Mouse (Mus musculus): ENCODE measurements around the gene Lin7a. TPM values are rescaled to one million over a fixed set of nuclear protein-coding genes. Genes with fewer than 3 reads are reported as not detected.

Lin7a gene
- polyA plus RNA-seq, 1 experiment from 2014 or later, result 2.0 TPM

DNA sequence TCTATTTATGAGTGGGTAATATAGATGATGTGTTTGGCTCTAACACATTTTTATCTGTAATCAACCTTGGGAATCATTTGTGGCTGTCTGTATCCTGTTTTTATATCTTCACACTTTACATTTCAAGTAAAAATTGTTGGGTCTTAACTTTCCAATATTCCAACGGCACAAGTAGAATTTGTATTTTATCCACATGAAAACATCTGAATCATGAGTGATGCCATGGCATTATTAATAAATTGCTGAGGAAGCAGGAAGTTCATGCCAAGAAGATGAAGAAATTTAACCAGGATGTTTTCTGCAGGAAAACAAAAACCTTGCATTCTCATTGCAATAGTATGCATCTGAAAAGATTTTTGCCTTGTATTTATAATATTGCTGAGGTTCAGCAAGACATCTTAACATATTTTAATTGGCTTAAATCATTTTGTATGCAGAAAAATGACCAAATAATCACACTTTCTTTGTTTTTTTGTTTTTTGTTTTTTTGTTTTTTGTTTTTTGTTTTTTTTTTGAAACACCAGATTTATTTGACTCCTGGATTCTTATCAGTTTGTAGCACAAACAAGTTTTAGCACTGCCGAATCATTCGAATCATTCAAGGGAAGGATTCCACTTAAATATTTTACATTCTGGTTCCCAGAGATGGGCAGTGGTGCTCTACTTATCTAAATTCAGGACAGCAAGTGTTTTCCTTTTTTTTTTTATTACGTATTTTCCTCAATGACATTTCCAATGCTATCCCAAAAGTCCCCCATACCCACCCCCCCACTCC lies 18.1 kb upstream of the Lin7a start:
- no peaks in the 10 kb centered on the region for H3K27me3 ChIP-seq (ENCODE audit: control insufficient read depth, insufficient read depth, low read length)
- H3K4me2 ChIP-seq (ENCODE audit: low read depth, low read length), result no peak overlapping the region
- H3K4me3 ChIP-seq (ENCODE audit: low read length), result no peak overlapping the region
- H3K9me3 ChIP-seq (replicated peaks; ENCODE audit: control insufficient read depth, low read length), result no peaks in the 10 kb centered on the region
- no peaks in the 10 kb centered on the region for H3K36me3 ChIP-seq (ENCODE audit: control insufficient read depth, insufficient read depth)
- H3K27ac ChIP-seq (ENCODE audit: low read length), result no peak overlapping the region
- H3K4me1 ChIP-seq (ENCODE audit: control insufficient read depth, insufficient read depth, low read length), result no peaks in the 10 kb centered on the region
- no peak overlapping the region for H3K9ac ChIP-seq (ENCODE audit: low read length)
- ATAC-seq (replicated peaks; ENCODE audit: extremely low read depth, insufficient read depth, low FRiP score), result no peak
- 76% methylated on average over 4 of the region's 4 CpGs for WGBS

- H3K36me3 ChIP-seq (ENCODE audit: control insufficient read depth, insufficient read depth), result no peaks in the 10 kb centered on the region
- no peak overlapping the region for H3K27ac ChIP-seq (ENCODE audit: low read length)
- no peak overlapping the region for H3K4me2 ChIP-seq (ENCODE audit: low read depth, low read length)
- H3K9ac ChIP-seq (ENCODE audit: low read length), result no peak overlapping the region
- no peaks in the 10 kb centered on the region for H3K9me3 ChIP-seq (replicated peaks; ENCODE audit: control insufficient read depth, low read length)
- H3K27me3 ChIP-seq (ENCODE audit: control insufficient read depth, insufficient read depth, low read length), result no peaks in the 10 kb centered on the region
- ATAC-seq (replicated peaks; ENCODE audit: extremely low read depth, insufficient read depth, low FRiP score), result no peak
- H3K4me1 ChIP-seq (ENCODE audit: control insufficient read depth, insufficient read depth, low read length), result no peaks in the 10 kb centered on the region
- H3K4me3 ChIP-seq (ENCODE audit: low read length), result no peak overlapping the region
These were observed 16.8 kb upstream of the Lin7a start for GRCm38 (mm10) chr10:107254656-107255055.

DNA sequence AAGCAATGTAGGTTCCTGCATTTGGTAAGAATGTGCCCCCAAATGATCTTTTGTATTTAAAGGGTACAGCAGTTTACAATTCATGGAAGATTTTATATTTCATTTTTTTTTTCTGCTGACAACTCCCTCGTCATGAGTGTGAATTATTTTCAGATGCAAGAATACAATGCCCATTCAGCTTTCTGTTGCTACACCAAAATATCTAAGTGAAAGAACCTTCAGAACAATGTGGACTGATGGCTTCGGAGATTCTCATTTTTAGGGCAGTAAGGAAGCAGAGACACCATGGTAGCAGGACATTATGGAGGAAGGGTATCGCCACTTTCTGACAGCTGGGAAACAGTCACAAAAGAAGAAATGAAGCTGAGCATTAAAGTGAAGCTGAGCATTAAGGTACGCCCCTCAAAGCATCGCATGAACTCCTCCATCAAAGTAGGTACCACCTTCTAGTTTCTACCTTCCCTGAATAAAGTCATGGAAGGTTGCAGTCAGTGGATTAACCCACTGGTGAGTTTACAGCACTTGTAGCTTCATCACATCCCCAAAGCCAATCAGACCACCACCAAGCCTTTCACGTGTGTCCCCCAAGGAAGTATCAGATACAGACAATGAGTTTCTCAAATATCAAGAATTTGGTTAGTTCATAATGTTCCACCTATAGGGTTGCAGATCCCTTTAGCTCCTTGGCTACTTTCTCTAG lies 16.0 kb upstream of the Lin7a start:
- Histone ChIP-seq H3K9ac (ENCODE audit: low read length) (no peak overlapping the region), H3K4me1 (ENCODE audit: control insufficient read depth, insufficient read depth, low read length) (no peaks in the 10 kb centered on the region), H3K27ac (ENCODE audit: low read length) (no peak overlapping the region), H3K9me3 (replicated peaks; ENCODE audit: control insufficient read depth, low read length) (no peaks in the 10 kb centered on the region), H3K4me2 (ENCODE audit: low read depth, low read length) (no peak overlapping the region), H3K27me3 (ENCODE audit: control insufficient read depth, insufficient read depth, low read length) (no peaks in the 10 kb centered on the region), H3K4me3 (ENCODE audit: low read length) (no peak overlapping the region), H3K36me3 (ENCODE audit: control insufficient read depth, insufficient read depth) (no peaks in the 10 kb centered on the region)
- 84% methylated on average over 6 of the region's 6 CpGs for WGBS
- no peak for ATAC-seq (replicated peaks; ENCODE audit: extremely low read depth, insufficient read depth, low FRiP score)

DNA sequence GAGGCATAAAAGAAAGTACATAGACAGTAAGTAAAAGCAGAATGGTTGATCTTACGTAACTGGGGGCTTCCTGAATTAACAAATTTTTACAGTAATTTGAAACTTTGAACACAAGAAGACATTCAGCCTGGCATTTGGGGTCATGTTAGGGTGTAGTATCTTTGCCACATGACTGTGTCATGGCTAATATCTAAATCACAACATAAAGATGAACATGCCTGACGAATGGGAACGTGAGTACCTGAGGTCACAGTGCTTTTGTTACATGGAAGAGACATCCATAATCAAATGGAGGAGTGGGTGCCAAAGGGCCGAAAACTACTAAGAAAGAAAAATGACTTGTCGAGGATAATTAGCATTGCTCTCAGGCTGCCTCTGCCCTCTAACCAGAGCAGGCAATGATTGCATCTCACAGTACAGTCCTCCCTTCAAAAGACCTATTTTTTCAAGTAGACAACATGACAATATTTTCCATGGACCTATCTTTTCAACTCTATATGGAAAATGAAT lies 15.0 kb upstream of the Lin7a start:
- 67% methylated on average over 5 of the region's 5 CpGs for WGBS
- Histone ChIP-seq H3K36me3 (ENCODE audit: control insufficient read depth, insufficient read depth) (no peaks in the 10 kb centered on the region), H3K9me3 (replicated peaks; ENCODE audit: control insufficient read depth, low read length) (no peaks in the 10 kb centered on the region)

DNA sequence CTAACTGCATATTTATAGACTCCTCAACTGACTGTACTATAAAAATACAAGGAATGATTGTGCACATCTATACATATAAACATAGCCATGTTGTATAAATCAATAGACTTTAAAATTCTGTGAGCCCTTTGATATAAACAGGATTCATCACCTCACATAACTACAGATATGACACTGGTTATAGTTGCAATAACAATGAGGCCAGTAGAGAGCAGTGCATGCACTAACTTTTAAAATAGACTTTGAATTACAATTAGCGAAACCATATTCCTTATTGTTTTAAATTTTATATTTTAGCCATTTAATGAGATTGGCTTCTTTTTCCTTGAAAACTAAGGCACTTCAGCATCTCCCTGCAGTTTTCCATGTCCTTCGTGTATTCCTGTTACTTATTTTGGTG lies 11.1 kb upstream of the Lin7a start:
- no peak overlapping the region for H3K4me2 ChIP-seq (ENCODE audit: low read depth, low read length)
- no peak overlapping the region for H3K4me3 ChIP-seq (ENCODE audit: low read length)
- no peak for ATAC-seq (replicated peaks; ENCODE audit: extremely low read depth, insufficient read depth, low FRiP score)
- 80% methylated on average over 2 of the region's 2 CpGs for WGBS
- H3K9ac ChIP-seq (ENCODE audit: low read length), result no peak overlapping the region
- no peaks in the 10 kb centered on the region for H3K36me3 ChIP-seq (ENCODE audit: control insufficient read depth, insufficient read depth)
- H3K9me3 ChIP-seq (replicated peaks; ENCODE audit: control insufficient read depth, low read length), result no peaks in the 10 kb centered on the region
- H3K27ac ChIP-seq (ENCODE audit: low read length), result no peak overlapping the region
- H3K4me1 ChIP-seq (ENCODE audit: control insufficient read depth, insufficient read depth, low read length), result no peaks in the 10 kb centered on the region
- no peaks in the 10 kb centered on the region for H3K27me3 ChIP-seq (ENCODE audit: control insufficient read depth, insufficient read depth, low read length)

More for the DNA sequence above, 15.0 kb upstream of the Lin7a start:
- Histone ChIP-seq H3K4me3 (ENCODE audit: low read length) (no peak overlapping the region), H3K9ac (ENCODE audit: low read length) (no peak overlapping the region), H3K4me1 (ENCODE audit: control insufficient read depth, insufficient read depth, low read length) (no peaks in the 10 kb centered on the region), H3K4me2 (ENCODE audit: low read depth, low read length) (no peak overlapping the region), H3K27ac (ENCODE audit: low read length) (no peak overlapping the region), H3K27me3 (ENCODE audit: control insufficient read depth, insufficient read depth, low read length) (no peaks in the 10 kb centered on the region)
- ATAC-seq (replicated peaks; ENCODE audit: extremely low read depth, insufficient read depth, low FRiP score), result no peak

GRCm38 (mm10) chr10:107272131-107272803 lies 781 bp downstream of the Lin7a start:
- peak overlapping the region; percentile 63 for H3K9ac ChIP-seq (ENCODE audit: low read length)
- peak overlapping the region; percentile 94 for H3K4me2 ChIP-seq (ENCODE audit: low read depth, low read length)
- peaks cover 26% of the 10 kb centered on the region for H3K27me3 ChIP-seq (ENCODE audit: control insufficient read depth, insufficient read depth, low read length)
- H3K4me1 ChIP-seq (ENCODE audit: control insufficient read depth, insufficient read depth, low read length), result no peaks in the 10 kb centered on the region
- no peaks in the 10 kb centered on the region for H3K36me3 ChIP-seq (ENCODE audit: control insufficient read depth, insufficient read depth)
- under 1% methylated on average over 41 of the region's 41 CpGs for WGBS
- peak; percentile 67 for ATAC-seq (replicated peaks; ENCODE audit: extremely low read depth, insufficient read depth, low FRiP score)
- H3K27ac ChIP-seq (ENCODE audit: low read length), result no peak overlapping the region
- H3K9me3 ChIP-seq (replicated peaks; ENCODE audit: control insufficient read depth, low read length), result no peaks in the 10 kb centered on the region
- H3K4me3 ChIP-seq (ENCODE audit: low read length), result peak overlapping the region; percentile 74

GRCm38 (mm10) chr10:107272804-107273145 lies 1.3 kb downstream of the Lin7a start:
- peak; percentile 14; the same call in 1 of the 2 replicates for ATAC-seq (replicated peaks; ENCODE audit: extremely low read depth, insufficient read depth, low FRiP score)
- Histone ChIP-seq H3K9ac (ENCODE audit: low read length) (peak overlapping the region; percentile 63), H3K4me3 (ENCODE audit: low read length) (peak overlapping the region; percentile 74), H3K4me2 (ENCODE audit: low read depth, low read length) (peak overlapping the region; percentile 94), H3K4me1 (ENCODE audit: control insufficient read depth, insufficient read depth, low read length) (no peaks in the 10 kb centered on the region), H3K27me3 (ENCODE audit: control insufficient read depth, insufficient read depth, low read length) (peaks cover 26% of the 10 kb centered on the region), H3K27ac (ENCODE audit: low read length) (no peak overlapping the region), H3K9me3 (replicated peaks; ENCODE audit: control insufficient read depth, low read length) (no peaks in the 10 kb centered on the region), H3K36me3 (ENCODE audit: control insufficient read depth, insufficient read depth) (no peaks in the 10 kb centered on the region)
- WGBS, result 9% methylated on average over 11 of the region's 11 CpGs

- Histone ChIP-seq H3K9me3 (replicated peaks; ENCODE audit: control insufficient read depth, low read length) (no peaks in the 10 kb centered on the region), H3K27me3 (ENCODE audit: control insufficient read depth, insufficient read depth, low read length) (peaks cover 26% of the 10 kb centered on the region), H3K9ac (ENCODE audit: low read length) (no peak overlapping the region), H3K27ac (ENCODE audit: low read length) (no peak overlapping the region), H3K4me3 (ENCODE audit: low read length) (no peak overlapping the region), H3K36me3 (ENCODE audit: control insufficient read depth, insufficient read depth) (no peaks in the 10 kb centered on the region), H3K4me1 (ENCODE audit: control insufficient read depth, insufficient read depth, low read length) (no peaks in the 10 kb centered on the region), H3K4me2 (ENCODE audit: low read depth, low read length) (no peak overlapping the region)
- no peak for ATAC-seq (replicated peaks; ENCODE audit: extremely low read depth, insufficient read depth, low FRiP score)
- 48% methylated on average over 6 of the region's 6 CpGs for WGBS
These were observed 2.4 kb downstream of the Lin7a start for GRCm38 (mm10) chr10:107273848-107274247.

- H3K4me1 ChIP-seq (ENCODE audit: control insufficient read depth, insufficient read depth, low read length), result no peaks in the 10 kb centered on the region
- H3K9me3 ChIP-seq (replicated peaks; ENCODE audit: control insufficient read depth, low read length), result no peaks in the 10 kb centered on the region
- H3K9ac ChIP-seq (ENCODE audit: low read length), result no peak overlapping the region
- WGBS, result 48% methylated on average over 3 of the region's 3 CpGs
- H3K36me3 ChIP-seq (ENCODE audit: control insufficient read depth, insufficient read depth), result no peaks in the 10 kb centered on the region
- H3K4me3 ChIP-seq (ENCODE audit: low read length), result no peak overlapping the region
- H3K27ac ChIP-seq (ENCODE audit: low read length), result no peak overlapping the region
- no peak overlapping the region for H3K4me2 ChIP-seq (ENCODE audit: low read depth, low read length)
- ATAC-seq (replicated peaks; ENCODE audit: extremely low read depth, insufficient read depth, low FRiP score), result no peak
- peaks cover 26% of the 10 kb centered on the region for H3K27me3 ChIP-seq (ENCODE audit: control insufficient read depth, insufficient read depth, low read length)
These were observed 3.3 kb downstream of the Lin7a start for GRCm38 (mm10) chr10:107274785-107275184.
